Mouse (Mus musculus) myocyte (in vitro differentiated cells): ENCODE results near the gene Ccl7.

ENCODE experiments used
- POLR2A ChIP-seq: IDR thresholded peaks from one replicate; pipeline ENCODE4 v1.6.1; 2011; ENCODE audit warnings: low read depth, mild to moderate bottlenecking, control low read depth, moderate library complexity; ENCODE audit not compliant: insufficient read length
- POLR2AphosphoS2 ChIP-seq: IDR thresholded peaks from one replicate; pipeline ENCODE4 v1.6.1; 2011; ENCODE audit warnings: low read depth, control low read depth; ENCODE audit not compliant: insufficient read length
- TCF12 ChIP-seq: IDR thresholded peaks from one replicate; pipeline ENCODE4 v1.6.1; 2011; ENCODE audit warnings: mild to moderate bottlenecking, control low read depth; ENCODE audit not compliant: poor library complexity, insufficient read depth, severe bottlenecking
- USF1 ChIP-seq: IDR thresholded peaks from one replicate; pipeline ENCODE4 v1.6.1; 2011; ENCODE audit warnings: low read depth, mild to moderate bottlenecking, control low read depth, moderate library complexity

GRCm38 (mm10) chr11:82062226-82062625 is 16.7 kb downstream of the Ccl7 start:
- TF ChIP-seq POLR2AphosphoS2 (no peak), POLR2A (no peak), TCF12 (no peak), USF1 (no peak)
